Mouse (Mus musculus): ENCODE results near the gene Nudt4. TPM values are rescaled to one million over a fixed set of nuclear protein-coding genes. Genes with fewer than 3 reads are reported as not detected.
"Not testable (repeated sequence)": the region's sequence is repeated elsewhere in the genome, so short reads cannot be mapped to it uniquely, and the experiment has no call there.

Nudt4 gene
- total and polyA plus RNA-seq, 2 experiments from 2014 or later = 71.2 to 87.6 TPM

- Histone ChIP-seq H3K4me2 (ENCODE audit: low read depth) (peak overlapping the region; percentile 35), H3K9me3 (ENCODE audit: low read length) (no peaks in the 10 kb centered on the region), H3K4me3 (ENCODE audit: low read depth, low read length) (peak overlapping the region; percentile 9), H3K4me1 (ENCODE audit: insufficient read depth) (peaks cover 9% of the 10 kb centered on the region), H3K36me3 (ENCODE audit: insufficient read depth) (peaks cover 2% of the 10 kb centered on the region; the same call in 1 of the 2 replicates), H3K27me3 (ENCODE audit: insufficient read depth, low read length) (no peaks in the 10 kb centered on the region), H3K27ac (ENCODE audit: low read depth, low read length) (no peak overlapping the region), H3K9ac (0 out of 2 replicates have a peak overlapping the region, but pooled peaks have one; percentile 25)
- WGBS = 60% methylated on average over 9 of the region's 9 CpGs
- TF ChIP-seq CTCF (IDR thresholded peaks at IDR 0.05; ENCODE audit: low read depth) = no peak
- no peak for ATAC-seq
- no peak for DNase-seq
Observed at GRCm38 (mm10) chr10:95560394-95560983, 3.5 kb downstream of the Nudt4 start.

- H3K4me2 ChIP-seq (ENCODE audit: low read depth) = 0 out of 2 replicates have a peak overlapping the region, but pooled peaks have one; percentile 10
- no peak for ATAC-seq
- H3K36me3 ChIP-seq (ENCODE audit: insufficient read depth) = peaks cover 2% of the 10 kb centered on the region; the same call in 1 of the 2 replicates
- no peak overlapping the region for H3K9ac ChIP-seq
- H3K4me3 ChIP-seq (ENCODE audit: low read depth, low read length) = no peak overlapping the region
- no peak for TF ChIP-seq CTCF (IDR thresholded peaks at IDR 0.05; ENCODE audit: low read depth)
- WGBS = 80% methylated on average over 7 of the region's 7 CpGs
- no peak for DNase-seq
- no peak overlapping the region for H3K27ac ChIP-seq (ENCODE audit: low read depth, low read length)
- H3K9me3 ChIP-seq (ENCODE audit: low read length) = no peaks in the 10 kb centered on the region
- peaks cover 9% of the 10 kb centered on the region for H3K4me1 ChIP-seq (ENCODE audit: insufficient read depth)
- no peaks in the 10 kb centered on the region for H3K27me3 ChIP-seq (ENCODE audit: insufficient read depth, low read length)
Observed at GRCm38 (mm10) chr10:95559426-95559825, 4.5 kb downstream of the Nudt4 start.

- WGBS = 90% methylated on average over 5 of the region's 5 CpGs
- no peak overlapping the region for H3K4me3 ChIP-seq (ENCODE audit: low read depth, low read length)
- no peaks in the 10 kb centered on the region for H3K9me3 ChIP-seq (ENCODE audit: low read length)
- ATAC-seq (no peak), DNase-seq (peak; percentile 45)
- no peaks in the 10 kb centered on the region for H3K27me3 ChIP-seq (ENCODE audit: insufficient read depth, low read length)
- no peak overlapping the region for H3K4me2 ChIP-seq (ENCODE audit: low read depth)
- H3K4me1 ChIP-seq (ENCODE audit: insufficient read depth) = 0 out of 2 replicates have a peak, but pooled peaks cover 6% of the 10 kb centered on the region
- H3K36me3 ChIP-seq (ENCODE audit: insufficient read depth) = peaks cover 2% of the 10 kb centered on the region; the same call in 1 of the 2 replicates
- no peak overlapping the region for H3K9ac ChIP-seq
- TF ChIP-seq CTCF (IDR thresholded peaks at IDR 0.05; ENCODE audit: low read depth) = peak; percentile 76
- no peak overlapping the region for H3K27ac ChIP-seq (ENCODE audit: low read depth, low read length)
Observed at GRCm38 (mm10) chr10:95557337-95557828, 6.6 kb downstream of the Nudt4 start.

- no peaks in the 10 kb centered on the region for H3K27me3 ChIP-seq (ENCODE audit: insufficient read depth, low read length)
- H3K36me3 ChIP-seq (ENCODE audit: insufficient read depth) = peaks cover 2% of the 10 kb centered on the region; the same call in 1 of the 2 replicates
- no peak overlapping the region for H3K27ac ChIP-seq (ENCODE audit: low read depth, low read length)
- 80% methylated on average over 11 of the region's 11 CpGs for WGBS
- DNase-seq = no peak
- H3K4me2 ChIP-seq (ENCODE audit: low read depth) = no peak overlapping the region
- no peak for ATAC-seq
- no peak overlapping the region for H3K9ac ChIP-seq
- H3K4me1 ChIP-seq (ENCODE audit: insufficient read depth) = no peaks in the 10 kb centered on the region
- no peaks in the 10 kb centered on the region for H3K9me3 ChIP-seq (ENCODE audit: low read length)
- H3K4me3 ChIP-seq (ENCODE audit: low read depth, low read length) = no peak overlapping the region
- TF ChIP-seq CTCF (IDR thresholded peaks at IDR 0.05; ENCODE audit: low read depth) = 0 out of 2 replicates have a peak, but pooled peaks have one; percentile 3
Observed at GRCm38 (mm10) chr10:95555866-95556265, 8.1 kb downstream of the Nudt4 start.

- TF ChIP-seq CTCF (IDR thresholded peaks at IDR 0.05; ENCODE audit: low read depth) = no peak
- H3K9me3 ChIP-seq (ENCODE audit: low read length) = no peaks in the 10 kb centered on the region
- H3K4me2 ChIP-seq (ENCODE audit: low read depth) = no peak overlapping the region
- no peak overlapping the region for H3K9ac ChIP-seq
- H3K4me1 ChIP-seq (ENCODE audit: insufficient read depth) = no peaks in the 10 kb centered on the region
- H3K27me3 ChIP-seq (ENCODE audit: insufficient read depth, low read length) = no peaks in the 10 kb centered on the region
- WGBS = 57% methylated on average over 3 of the region's 3 CpGs
- ATAC-seq = no peak
- peaks cover 12% of the 10 kb centered on the region; the same call in 1 of the 2 replicates for H3K36me3 ChIP-seq (ENCODE audit: insufficient read depth)
- DNase-seq = no peak
- H3K4me3 ChIP-seq (ENCODE audit: low read depth, low read length) = no peak overlapping the region
- H3K27ac ChIP-seq (ENCODE audit: low read depth, low read length) = no peak overlapping the region
Observed at GRCm38 (mm10) chr10:95552326-95552725, 11.6 kb downstream of the Nudt4 start.

GRCm38 (mm10) chr10:95551752-95552151, 12.2 kb downstream of the Nudt4 start:
- ATAC-seq = no peak
- Histone ChIP-seq H3K9ac (no peak overlapping the region), H3K4me2 (ENCODE audit: low read depth) (no peak overlapping the region), H3K4me3 (ENCODE audit: low read depth, low read length) (no peak overlapping the region), H3K27ac (ENCODE audit: low read depth, low read length) (no peak overlapping the region), H3K27me3 (ENCODE audit: insufficient read depth, low read length) (no peaks in the 10 kb centered on the region), H3K4me1 (ENCODE audit: insufficient read depth) (no peaks in the 10 kb centered on the region), H3K36me3 (ENCODE audit: insufficient read depth) (peaks cover 12% of the 10 kb centered on the region; the same call in 1 of the 2 replicates), H3K9me3 (ENCODE audit: low read length) (no peaks in the 10 kb centered on the region)
- peak; percentile 42 for DNase-seq
- peak; percentile 61 for TF ChIP-seq CTCF (IDR thresholded peaks at IDR 0.05; ENCODE audit: low read depth)

- peak; percentile 70 for DNase-seq
- H3K9ac ChIP-seq = no peak overlapping the region
- H3K27ac ChIP-seq (ENCODE audit: low read depth, low read length) = no peak overlapping the region
- H3K4me2 ChIP-seq (ENCODE audit: low read depth) = no peak overlapping the region
- no peak overlapping the region for H3K4me3 ChIP-seq (ENCODE audit: low read depth, low read length)
- H3K36me3 ChIP-seq (ENCODE audit: insufficient read depth) = peaks cover 16% of the 10 kb centered on the region; the same call in 1 of the 2 replicates
- no peaks in the 10 kb centered on the region for H3K27me3 ChIP-seq (ENCODE audit: insufficient read depth, low read length)
- ATAC-seq = peak; percentile 35; the same call in 1 of the 2 replicates
- H3K9me3 ChIP-seq (ENCODE audit: low read length) = no peaks in the 10 kb centered on the region
- TF ChIP-seq CTCF (IDR thresholded peaks at IDR 0.05; ENCODE audit: low read depth) = peak; percentile 69
- H3K4me1 ChIP-seq (ENCODE audit: insufficient read depth) = no peaks in the 10 kb centered on the region
- WGBS = 71% methylated on average over 1 of the region's 1 CpGs
Observed at GRCm38 (mm10) chr10:95550506-95550905, 13.4 kb downstream of the Nudt4 start.

- not testable (repeated sequence) for DNase-seq; H3K9me3 ChIP-seq (ENCODE audit: low read length); H3K4me1 ChIP-seq (ENCODE audit: insufficient read depth); H3K4me2 ChIP-seq (ENCODE audit: low read depth); H3K9ac ChIP-seq; H3K4me3 ChIP-seq (ENCODE audit: low read depth, low read length); ATAC-seq; H3K27me3 ChIP-seq (ENCODE audit: insufficient read depth, low read length); H3K27ac ChIP-seq (ENCODE audit: low read depth, low read length)
- peaks cover 16% of the 10 kb centered on the region; the same call in 1 of the 2 replicates for H3K36me3 ChIP-seq (ENCODE audit: insufficient read depth)
- 57% methylated on average over 5 of the region's 5 CpGs for WGBS
Observed at GRCm38 (mm10) chr10:95549080-95549479, 14.9 kb downstream of the Nudt4 start.

Data from forebrain, postnatal 0 days (tissue).